In the genomic region with DNA sequence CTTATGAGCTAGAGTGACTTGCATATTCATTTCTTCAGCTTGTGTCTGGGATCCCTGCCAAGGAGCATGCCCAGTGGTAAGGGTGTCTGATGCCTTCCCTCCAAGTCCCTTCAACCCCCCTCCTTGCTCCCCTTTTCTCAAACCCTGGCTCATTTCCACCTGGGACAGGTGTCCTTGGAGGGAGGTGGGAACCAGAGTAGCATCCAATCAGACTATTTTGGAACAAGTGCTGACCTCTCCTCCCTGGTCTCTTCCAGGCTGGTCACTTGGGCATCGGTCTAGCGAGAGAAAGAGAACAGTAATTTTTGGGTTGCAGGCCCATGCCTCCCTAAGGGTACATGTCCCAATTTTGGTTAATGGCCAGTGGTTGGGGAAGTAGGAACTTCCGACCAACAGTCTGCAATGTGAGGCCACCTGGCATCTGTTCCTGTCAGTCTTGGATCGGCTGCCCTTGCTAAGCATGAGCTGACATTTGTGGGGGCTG, we compare ENCODE assay signal across 14 mouse cellular contexts. TPM values are rescaled to one million over a fixed set of nuclear protein-coding genes. Genes with fewer than 3 reads are reported as not detected.
A peak's percentile ranks its signal among the peaks of the same experiment; 100 is the strongest.
DNase-seq lines count a peak whose midpoint lies in the region; ATAC-seq and TF ChIP-seq lines count a peak whose summit lies in the region.
"Had no signal": no experiment of that assay in that cellular context is flagged by ENCODE, and none has a peak within 500 bp of the region (broad histone marks: within the 10 kb centered on the region; RNA-seq: fewer than 3 reads in every experiment).

No protein-coding gene starts in this region.

- DNase-seq in cerebellum, postnatal 4 days (ENCODE audit: low spot score in 2 of 2), result no peak
- peak; percentile 81 for DNase-seq in brain, embryonic 14.5 days (ENCODE audit: low read depth)
- no peak for DNase-seq in ovary, postnatal 36 days (ENCODE audit: low spot score)
- DNase-seq in heart, adult 9 months (ENCODE audit: low spot score in 2 of 2), result no peak
- DNase-seq: gastrocnemius, postnatal 14 days; lung, postnatal 36 days; thymus, adult 18-20 months had no signal

- no peak overlapping the region for H3K27ac ChIP-seq in cortical plate, adult 2 months (ENCODE audit: insufficient read depth, low read length)
- H3K27ac ChIP-seq: embryonic facial prominence, embryonic 15.5 days had no signal

- peaks cover 6% of the 10 kb centered on the region for H3K4me1 ChIP-seq in cortical plate, adult 2 months (ENCODE audit: control insufficient read depth, insufficient read depth, low read length)

- ATAC-seq in cerebellum, adult (ENCODE audit: insufficient number of reproducible peaks, low FRiP score, low TSS enrichment), result peak; percentile 47
- peak; percentile 89 for ATAC-seq in megakaryocyte progenitor cell, adult 5-6 weeks (replicated peaks; ENCODE audit: poor library complexity)
- ATAC-seq in megakaryocyte-erythroid progenitor cell, adult 5-6 weeks (replicated peaks; ENCODE audit: low FRiP score, low TSS enrichment, poor library complexity, severe bottlenecking), result no peak

- TF ChIP-seq POLR2A in brain, embryonic 14.5 days (IDR thresholded peaks at IDR 0.05; ENCODE audit: borderline replicate concordance, extremely low read depth, insufficient read depth, insufficient read length, poor library complexity, severe bottlenecking), result no peak
- no peak for TF ChIP-seq POLR2A in cortical plate, adult 2 months (IDR thresholded peaks at IDR 0.05; ENCODE audit: extremely low read depth, insufficient read depth, low read length)

- peak overlapping the region; percentile 29 for H3K4me3 ChIP-seq in cortical plate, adult 2 months (ENCODE audit: insufficient read depth, low read length)
- H3K4me3 ChIP-seq: embryonic facial prominence, embryonic 15.5 days had no signal

- no peak for TF ChIP-seq CTCF in brain, embryonic 14.5 days (IDR thresholded peaks at IDR 0.05; ENCODE audit: borderline replicate concordance, extremely low read depth, insufficient read depth, insufficient read length)
- TF ChIP-seq CTCF in cortical plate, adult 2 months (IDR thresholded peaks at IDR 0.05; ENCODE audit: extremely low read depth, insufficient read depth, low read length), result no peak

RNA-seq across cellular contexts. Expression of a gene that starts 14.5 kb away (rescaled TPM):
- polyA plus RNA-seq in brain, embryonic 14.5 days (2012; rRNA removed), result 31.1 and 46.2 TPM in 2 replicates
- 43.2 and 47.3 TPM in 2 replicates for polyA plus RNA-seq in cortical plate, adult 2 months (2012; rRNA removed)
- 0.17 and 1.1 TPM in 2 replicates for total RNA-seq in megakaryocyte progenitor cell, adult 5-6 weeks (2015)
- 0.25 and 0.37 TPM in 2 replicates for total RNA-seq in megakaryocyte progenitor cell, adult 5-6 weeks (2017)
- not detected in 2 replicates for total RNA-seq in megakaryocyte-erythroid progenitor cell, adult 5-6 weeks (2014; fragmentation: Nextera tagmentation)
- total RNA-seq in megakaryocyte-erythroid progenitor cell, adult 5-6 weeks (2017), result not detected in 2 replicates
- total RNA-seq: neutrophil, adult 5-6 weeks had no signal
- polyA plus RNA-seq: liver, adult 2 months had no signal
